Mouse (Mus musculus): ENCODE measurements at regions not wholly inside any gene's neighbourhood (a gene's known extent, or its start where the extent isn't known, plus 50 kb on each side); places are given as distances from the start of the nearest gene placed in this dataset.

DNA sequence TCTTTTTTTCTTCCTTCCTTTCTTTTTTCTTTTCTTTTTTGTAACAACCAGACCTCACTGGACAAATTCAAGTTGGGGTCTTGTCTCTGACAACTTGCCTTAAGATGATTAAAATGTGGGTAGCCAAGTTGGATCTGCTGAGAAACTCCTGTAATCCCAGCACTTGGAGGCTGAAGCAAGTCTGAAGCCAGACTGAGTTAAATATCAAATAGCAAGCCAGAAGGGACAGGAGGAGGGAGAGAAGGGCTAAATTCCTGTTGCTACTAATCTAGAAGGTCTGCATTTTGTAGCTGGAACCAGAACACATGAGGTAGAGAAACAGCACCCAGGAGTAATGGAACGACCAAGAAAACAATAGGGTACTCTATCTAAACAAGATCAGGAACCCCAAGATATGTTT lies 67.7 kb upstream of the Col1a2 start:
- no peak for DNase-seq
- no peak overlapping the region for H3K4me3 ChIP-seq (replicated peaks; ENCODE audit: low read depth, low read length)

DNA sequence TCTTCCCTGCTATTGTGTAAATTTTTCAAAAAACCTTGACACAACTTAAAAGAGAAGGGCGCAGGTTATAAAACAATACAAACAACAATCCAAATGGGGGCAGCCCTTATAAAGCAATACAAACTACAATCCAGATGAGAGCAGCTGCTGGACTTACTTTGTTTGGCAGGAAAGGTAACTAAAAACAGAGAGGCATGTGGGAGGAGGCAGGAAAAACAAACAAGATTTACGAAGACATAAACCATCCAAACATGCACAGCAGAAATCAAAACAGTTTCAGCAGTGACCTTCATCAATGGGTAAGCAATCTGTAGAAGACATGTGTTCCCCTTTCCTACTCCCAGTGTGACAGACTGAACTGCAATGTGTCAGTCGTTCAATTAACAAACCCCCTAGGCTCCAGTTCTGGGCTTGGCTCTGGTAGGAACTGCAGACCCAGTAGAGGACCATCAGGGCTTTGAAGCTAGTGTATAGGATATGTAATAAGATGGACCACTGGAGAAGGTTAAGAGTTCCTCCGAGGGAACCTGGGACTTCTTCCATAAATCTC lies 62.9 kb upstream of the Col1a2 start:
- DNase-seq (no peak), ATAC-seq (ENCODE audit: low FRiP score, low TSS enrichment) (no peak)
- no peak overlapping the region for H3K27ac ChIP-seq (replicated peaks; ENCODE audit: low read depth, low read length)
- WGBS, result 85% methylated on average over 4 of the region's 4 CpGs
- H3K4me3 ChIP-seq (replicated peaks; ENCODE audit: low read depth, low read length), result no peak overlapping the region
- no peak overlapping the region for H3K9ac ChIP-seq (replicated peaks; ENCODE audit: low read length)
- H3K4me1 ChIP-seq (ENCODE audit: control insufficient read depth, insufficient read depth, low read length), result no peaks in the 10 kb centered on the region
- H3K36me3 ChIP-seq (ENCODE audit: control insufficient read depth, insufficient read depth, low read length), result no peaks in the 10 kb centered on the region
- no peaks in the 10 kb centered on the region for H3K27me3 ChIP-seq (ENCODE audit: control insufficient read depth, insufficient read depth, low read length)
- H3K4me2 ChIP-seq (ENCODE audit: low read length), result no peak overlapping the region
- H3K9me3 ChIP-seq (ENCODE audit: control insufficient read depth, low read length), result no peaks in the 10 kb centered on the region

More for the DNA sequence above, 67.7 kb upstream of the Col1a2 start:
- 89% methylated on average over 1 of the region's 1 CpGs for WGBS
- no peaks in the 10 kb centered on the region for H3K9me3 ChIP-seq (ENCODE audit: control insufficient read depth, low read length)
- no peaks in the 10 kb centered on the region for H3K4me1 ChIP-seq (ENCODE audit: control insufficient read depth, insufficient read depth, low read length)
- no peaks in the 10 kb centered on the region for H3K36me3 ChIP-seq (ENCODE audit: control insufficient read depth, insufficient read depth, low read length)
- H3K4me2 ChIP-seq (ENCODE audit: low read length), result no peak overlapping the region
- no peak overlapping the region for H3K9ac ChIP-seq (replicated peaks; ENCODE audit: low read length)
- H3K27me3 ChIP-seq (ENCODE audit: control insufficient read depth, insufficient read depth, low read length), result no peaks in the 10 kb centered on the region
- no peak for ATAC-seq (ENCODE audit: low FRiP score, low TSS enrichment)
- no peak overlapping the region for H3K27ac ChIP-seq (replicated peaks; ENCODE audit: low read depth, low read length)

GRCm38 (mm10) chr6:4445906-4446305 lies 58.7 kb upstream of the Col1a2 start:
- H3K9ac ChIP-seq (replicated peaks; ENCODE audit: low read length), result no peak overlapping the region
- no peak overlapping the region for H3K4me3 ChIP-seq (replicated peaks; ENCODE audit: low read depth, low read length)
- WGBS, result 13% methylated on average over 1 of the region's 1 CpGs
- no peak for DNase-seq
- no peak for ATAC-seq (ENCODE audit: low FRiP score, low TSS enrichment)
- H3K36me3 ChIP-seq (ENCODE audit: control insufficient read depth, insufficient read depth, low read length), result no peaks in the 10 kb centered on the region
- H3K4me2 ChIP-seq (ENCODE audit: low read length), result no peak overlapping the region
- H3K27ac ChIP-seq (replicated peaks; ENCODE audit: low read depth, low read length), result no peak overlapping the region
- H3K27me3 ChIP-seq (ENCODE audit: control insufficient read depth, insufficient read depth, low read length), result no peaks in the 10 kb centered on the region
- no peaks in the 10 kb centered on the region for H3K9me3 ChIP-seq (ENCODE audit: control insufficient read depth, low read length)
- no peaks in the 10 kb centered on the region for H3K4me1 ChIP-seq (ENCODE audit: control insufficient read depth, insufficient read depth, low read length)

DNA sequence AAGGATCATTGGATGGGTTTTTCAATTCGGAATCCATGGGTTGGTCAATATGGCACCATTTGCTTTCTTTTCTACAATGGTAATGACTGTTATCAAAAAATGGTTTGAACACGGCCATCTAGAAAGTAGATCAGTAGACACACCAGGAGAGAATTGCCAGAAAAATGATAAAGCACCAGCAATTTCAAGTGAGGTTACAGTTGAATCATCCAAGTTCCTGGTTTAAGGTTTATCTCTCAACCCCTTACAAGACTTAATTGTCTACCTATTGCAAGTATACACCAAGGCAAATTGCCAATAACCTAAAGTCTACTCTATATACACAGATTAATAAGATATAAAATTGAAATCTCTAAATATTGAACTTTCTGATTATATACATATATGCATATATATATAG lies 53.4 kb upstream of the Col1a2 start:
- DNase-seq (no peak), ATAC-seq (ENCODE audit: low FRiP score, low TSS enrichment) (no peak)
- Histone ChIP-seq H3K9me3 (ENCODE audit: control insufficient read depth, low read length) (no peaks in the 10 kb centered on the region), H3K4me3 (replicated peaks; ENCODE audit: low read depth, low read length) (no peak overlapping the region), H3K4me1 (ENCODE audit: control insufficient read depth, insufficient read depth, low read length) (no peaks in the 10 kb centered on the region), H3K27me3 (ENCODE audit: control insufficient read depth, insufficient read depth, low read length) (no peaks in the 10 kb centered on the region), H3K4me2 (ENCODE audit: low read length) (no peak overlapping the region), H3K9ac (replicated peaks; ENCODE audit: low read length) (no peak overlapping the region), H3K27ac (replicated peaks; ENCODE audit: low read depth, low read length) (no peak overlapping the region), H3K36me3 (ENCODE audit: control insufficient read depth, insufficient read depth, low read length) (no peaks in the 10 kb centered on the region)
- WGBS, result 90% methylated on average over 2 of the region's 2 CpGs
